ENCODE assay signal across 7 mouse cellular contexts in the genomic region with DNA sequence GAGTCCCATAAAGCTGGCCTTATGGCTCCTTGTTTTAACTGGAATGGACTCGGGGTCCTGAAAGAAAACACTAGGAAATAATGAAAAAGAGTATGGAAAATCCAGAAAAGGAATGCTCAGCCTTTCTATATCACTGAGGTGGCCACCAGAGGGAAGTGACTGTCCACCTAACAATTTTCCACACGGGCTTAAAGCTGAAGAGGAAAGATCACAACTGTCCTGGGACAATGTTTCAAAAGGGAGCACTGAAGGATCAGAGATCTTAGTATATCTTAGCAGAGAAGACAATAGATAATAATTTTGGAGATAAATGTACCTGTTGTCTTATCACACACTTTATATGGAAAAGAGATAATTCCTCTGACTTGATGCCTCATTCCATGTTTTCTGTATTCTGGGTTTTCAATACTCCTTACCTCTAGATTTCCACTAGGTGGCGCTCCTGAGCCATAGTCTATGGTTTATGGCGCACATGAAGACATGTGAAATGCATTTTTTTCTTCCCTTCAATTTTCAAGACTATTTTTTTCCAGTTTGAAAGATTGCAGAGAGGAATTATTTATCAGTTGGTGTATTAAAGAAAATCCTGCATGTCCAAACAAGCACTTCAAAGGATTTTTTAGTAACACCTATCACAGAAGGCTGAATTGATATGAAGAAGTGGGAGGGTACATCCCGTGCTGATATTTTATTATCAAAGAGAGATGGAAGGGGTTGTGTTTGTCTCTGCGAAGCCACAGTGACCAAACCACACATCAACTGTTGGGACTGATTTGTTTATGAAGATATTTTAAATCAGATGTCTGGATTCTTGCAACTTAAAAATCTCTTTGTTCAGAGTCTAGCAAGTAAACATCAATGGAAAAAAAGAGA.
DNase-seq lines count a peak whose midpoint lies in the region; ATAC-seq and TF ChIP-seq lines count a peak whose summit lies in the region.

No protein-coding gene starts in this region.

- no peak overlapping the region for H3K4me2 ChIP-seq in lung, postnatal 0 days (replicated peaks; ENCODE audit: low read depth, low read length)

- peak; percentile 87 for TF ChIP-seq CTCF in lung, postnatal 0 days (IDR thresholded peaks at IDR 0.05)

- intact Hi-C loops in heart, postnatal 36 days (cut with DNase I): loop anchor here (5.0 kb wide), 3 partner anchors 669 to 1114 kb away; a partner anchor contains a TSS

- WGBS in lung, postnatal 0 days: 36% methylated on average over 6 of the region's 6 CpGs

- no peaks in the 10 kb centered on the region for H3K36me3 ChIP-seq in ES-E14 (ENCODE audit: control insufficient read depth, insufficient read depth, low read length, poor library complexity, severe bottlenecking)
- H3K36me3 ChIP-seq in lung, postnatal 0 days (ENCODE audit: insufficient read depth, low read length): no peaks in the 10 kb centered on the region

- H3K9me3 ChIP-seq in ES-E14 (ENCODE audit: control insufficient read depth, insufficient read depth, low read depth, low read length): no peaks in the 10 kb centered on the region
- no peaks in the 10 kb centered on the region for H3K9me3 ChIP-seq in lung, postnatal 0 days (ENCODE audit: low read length)

- H3K9ac ChIP-seq in ES-E14 (ENCODE audit: insufficient read depth, low read depth, low read length, poor library complexity, severe bottlenecking): no peak overlapping the region
- H3K9ac ChIP-seq in lung, postnatal 0 days (replicated peaks; ENCODE audit: low read depth): no peak overlapping the region

- in situ Hi-C loops in ES-E14 (cut with MboI; ENCODE audit: low sequenced_read_pairs in 2 of 2, unreplicated experiment in 2 of 2): loop anchor here in 1 of 2 experiments (25.0 kb wide), 1 partner anchor 674 kb away; a partner anchor contains a TSS

- H3K27ac ChIP-seq in ES-E14 (ENCODE audit: insufficient read depth, low read depth, low read length, poor library complexity, severe bottlenecking): no peak overlapping the region
- no peak overlapping the region for H3K27ac ChIP-seq in lung, postnatal 0 days (ENCODE audit: low read length)

- peak; percentile 12; the same call in 1 of the 2 replicates for TF ChIP-seq EP300 in lung, postnatal 0 days (IDR thresholded peaks at IDR 0.05)

- ATAC-seq in lung, postnatal 0 days: peak; percentile 41; the same call in 1 of the 2 replicates

- DNase-seq in ES-E14 (ENCODE audit: low read depth, low spot score): peak; percentile 59
- DNase-seq in adrenal gland, adult 18-20 months (ENCODE audit: low spot score in 2 of 2): peak; percentile 58 to 68
- peak; percentile 86 for DNase-seq in embryo, embryonic 10 days (ENCODE audit: low spot score)
- DNase-seq in heart, postnatal 36 days: peak; percentile 46 to 62
- peak; percentile 79 for DNase-seq in layer of hippocampus, adult 11-12 months (ENCODE audit: low spot score)
- DNase-seq in lung, postnatal 0 days (ENCODE audit: low spot score): peak; percentile 88
- DNase-seq in retina, postnatal 7 days (ENCODE audit: low read depth, low spot score): peak; percentile 77

- no peaks in the 10 kb centered on the region; the same call in 1 of the 2 replicates for H3K27me3 ChIP-seq in lung, postnatal 0 days (replicated peaks; ENCODE audit: insufficient read depth, low read length)

- H3K4me1 ChIP-seq in ES-E14 (ENCODE audit: control insufficient read depth in 2 of 2, insufficient read depth in 2 of 2, low read length in 2 of 2, poor library complexity in 1 of 2): peaks cover 0 to 9% of the 10 kb centered on the region in 2 experiments; a peak in 2 of 4 replicates
- no peaks in the 10 kb centered on the region for H3K4me1 ChIP-seq in lung, postnatal 0 days (ENCODE audit: insufficient read depth, low read depth, low read length)

- H3K4me3 ChIP-seq in ES-E14 (ENCODE audit: insufficient read depth in 1 of 2, low read depth in 1 of 2, low read length in 2 of 2, poor library complexity in 1 of 2, severe bottlenecking in 1 of 2): no peak overlapping the region
- no peak overlapping the region for H3K4me3 ChIP-seq in lung, postnatal 0 days (ENCODE audit: low read depth, low read length)

TF ChIP-seq in ES-E14, 5 proteins besides CTCF, POLR2A, EP300 and RAD21:
- TF ChIP-seq ZC3H11A (IDR thresholded peaks at IDR 0.05; ENCODE audit: borderline replicate concordance, low read depth, low read length) (peak; percentile 60; the same call in 1 of the 2 replicates), ZNF384 (IDR thresholded peaks at IDR 0.05; ENCODE audit: low read depth, low read length) (no peak)
